Mouse (Mus musculus) large intestine, adult 2 months (tissue): ENCODE measurements around the gene Trove2. TPM values are rescaled to one million over a fixed set of nuclear protein-coding genes. Genes with fewer than 3 reads are reported as not detected.

Experiments
- polyA plus RNA-seq: library from polyadenylated mRNA; depleted of rRNA; stranded (reverse); fragments of >200 nt; gene quantifications from 2 replicates; pipeline ENCODE4 v1.2.3, GENCODE M21; 2012; rRNA removed

Trove2 gene
- polyA plus RNA-seq, 1 experiment, result 0.58 TPM

Other genes starting within 250 kb of the Trove2 start
- 0.04 and 0.11 TPM in 2 replicates for gene B3galt2, start 136.4 kb downstream of the Trove2 start, polyA plus RNA-seq
- gene Cdc73, start 74.2 kb downstream of the Trove2 start, polyA plus RNA-seq, result 2.9 and 3.8 TPM in 2 replicates
- 9.5 and 14.6 TPM in 2 replicates for gene Glrx2, start 60.7 kb downstream of the Trove2 start, polyA plus RNA-seq
- 2.8 and 3.9 TPM in 2 replicates for gene Uchl5, start 204 bp upstream of the Trove2 start, polyA plus RNA-seq
- gene Rgs2, start 227.1 kb upstream of the Trove2 start, polyA plus RNA-seq, result 7.3 TPM in 2 replicates